Comparison of ENCODE assay signal across 12 mouse cellular contexts in the genomic region with DNA sequence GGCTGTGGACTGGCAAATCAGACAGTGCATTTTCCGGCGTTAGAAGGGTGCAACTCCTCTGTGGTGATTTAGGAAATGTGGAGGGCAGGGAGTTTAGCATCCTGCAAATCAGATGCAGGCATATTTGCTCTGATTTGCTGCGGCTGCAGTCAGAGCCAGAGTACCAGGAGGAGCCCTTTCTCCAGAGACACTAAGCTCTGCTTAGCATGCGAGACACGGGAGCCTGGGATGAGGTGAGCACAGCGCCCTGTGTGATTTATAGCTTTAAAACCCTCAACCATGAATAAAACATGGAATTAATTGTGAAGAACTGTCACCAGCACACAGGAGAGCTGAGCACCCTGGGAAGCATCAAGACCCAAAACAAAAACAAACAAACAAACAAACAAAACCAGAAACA.
DNase-seq lines count a peak whose midpoint lies in the region; ATAC-seq lines count a peak whose summit lies in the region.
"Had no signal": no experiment of that assay in that cellular context is flagged by ENCODE, and none has a peak within 500 bp of the region (broad histone marks: within the 10 kb centered on the region; RNA-seq: fewer than 3 reads in every experiment).

No protein-coding gene starts in this region.

- peaks cover 69% of the 10 kb centered on the region for H3K4me1 ChIP-seq in embryonic facial prominence, embryonic 10.5 days
- H3K4me1 ChIP-seq in forebrain, embryonic 13.5 days: peaks cover 28% of the 10 kb centered on the region
- H3K4me1 ChIP-seq in hindbrain, embryonic 16.5 days (ENCODE audit: control insufficient read depth, insufficient read depth, low read depth, low read length): peaks cover 18% of the 10 kb centered on the region
- H3K4me1 ChIP-seq in midbrain, embryonic 13.5 days (replicated peaks): peaks cover 50% of the 10 kb centered on the region
- H3K4me1 ChIP-seq: intestine, embryonic 15.5 days had no signal

- H3K27ac ChIP-seq in embryonic facial prominence, embryonic 10.5 days (replicated peaks): peak overlapping the region; percentile 55
- peak overlapping the region; percentile 44 for H3K27ac ChIP-seq in forebrain, embryonic 13.5 days
- peak overlapping the region; percentile 55 for H3K27ac ChIP-seq in hindbrain, embryonic 16.5 days (ENCODE audit: low read depth, low read length)
- H3K27ac ChIP-seq in midbrain, embryonic 13.5 days: peak overlapping the region; percentile 88
- H3K27ac ChIP-seq: intestine, embryonic 15.5 days had no signal

- DNase-seq in embryonic facial prominence, embryonic 10.5 days (ENCODE audit: low spot score): no peak
- no peak for DNase-seq in adrenal gland, adult 18-20 months (ENCODE audit: low spot score in 2 of 2)
- DNase-seq in cerebellum, postnatal 14 days: no peak
- no peak for DNase-seq in frontal cortex, adult 2 months (ENCODE audit: extremely low spot score in 1 of 2, low spot score in 1 of 2)
- DNase-seq: gastrocnemius, postnatal 36 days; kidney, postnatal 10 days; liver had no signal

- H3K27me3 ChIP-seq in embryonic facial prominence, embryonic 10.5 days (replicated peaks; ENCODE audit: low read depth, poor library complexity, severe bottlenecking): no peaks in the 10 kb centered on the region
- H3K27me3 ChIP-seq in forebrain, embryonic 13.5 days: peaks cover 8% of the 10 kb centered on the region; the same call in 1 of the 2 replicates
- no peaks in the 10 kb centered on the region; the same call in none of the 2 replicates for H3K27me3 ChIP-seq in hindbrain, embryonic 16.5 days (replicated peaks; ENCODE audit: control insufficient read depth, insufficient read depth, low read length)
- H3K27me3 ChIP-seq in midbrain, embryonic 13.5 days: peaks cover under 1% of the 10 kb centered on the region; the same call in 1 of the 2 replicates
- H3K27me3 ChIP-seq: intestine, embryonic 15.5 days had no signal

- no peaks in the 10 kb centered on the region for H3K36me3 ChIP-seq in embryonic facial prominence, embryonic 10.5 days (replicated peaks)
- no peaks in the 10 kb centered on the region for H3K36me3 ChIP-seq in forebrain, embryonic 13.5 days (ENCODE audit: poor library complexity, severe bottlenecking)
- no peaks in the 10 kb centered on the region for H3K36me3 ChIP-seq in hindbrain, embryonic 16.5 days (ENCODE audit: control insufficient read depth, insufficient read depth, low read length)
- H3K36me3 ChIP-seq in midbrain, embryonic 13.5 days: no peaks in the 10 kb centered on the region
- H3K36me3 ChIP-seq: intestine, embryonic 15.5 days had no signal

- WGBS in embryonic facial prominence, embryonic 10.5 days: 58% methylated on average over 6 of the region's 6 CpGs
- WGBS in forebrain, embryonic 13.5 days: 34% methylated on average over 6 of the region's 6 CpGs
- 13% methylated on average over 6 of the region's 6 CpGs for WGBS in hindbrain, embryonic 16.5 days
- WGBS in midbrain, embryonic 13.5 days: 18% methylated on average over 6 of the region's 6 CpGs

- H3K4me2 ChIP-seq in forebrain, embryonic 13.5 days: no peak overlapping the region
- H3K4me2 ChIP-seq in hindbrain, embryonic 16.5 days (ENCODE audit: low read length): no peak overlapping the region
- H3K4me2 ChIP-seq in midbrain, embryonic 13.5 days (replicated peaks): no peak overlapping the region
- H3K4me2 ChIP-seq: intestine, embryonic 15.5 days had no signal

- 0 out of 2 replicates have a peak, but pooled peaks have one; percentile 27 for ATAC-seq in forebrain, embryonic 13.5 days
- peak; percentile 73; the same call in 1 of the 2 replicates for ATAC-seq in hindbrain, embryonic 16.5 days
- peak; percentile 80 for ATAC-seq in midbrain, embryonic 13.5 days
- ATAC-seq in erythroblast, adult 5-6 weeks (replicated peaks; ENCODE audit: low FRiP score, poor library complexity, severe bottlenecking): no peak
- ATAC-seq: intestine, embryonic 15.5 days had no signal

- no peak overlapping the region for H3K9ac ChIP-seq in forebrain, embryonic 13.5 days
- H3K9ac ChIP-seq in hindbrain, embryonic 16.5 days (ENCODE audit: low read depth, low read length): peak overlapping the region; percentile 8; the same call in 1 of the 2 replicates
- peak overlapping the region; percentile 37; the same call in 1 of the 2 replicates for H3K9ac ChIP-seq in midbrain, embryonic 13.5 days (replicated peaks)
- H3K9ac ChIP-seq: intestine, embryonic 15.5 days had no signal

- no peak overlapping the region for H3K4me3 ChIP-seq in embryonic facial prominence, embryonic 10.5 days
- no peak overlapping the region for H3K4me3 ChIP-seq in forebrain, embryonic 13.5 days
- no peak overlapping the region for H3K4me3 ChIP-seq in hindbrain, embryonic 16.5 days (ENCODE audit: low read length)
- no peak overlapping the region for H3K4me3 ChIP-seq in midbrain, embryonic 13.5 days (replicated peaks)
- H3K4me3 ChIP-seq: intestine, embryonic 15.5 days had no signal

- no peaks in the 10 kb centered on the region for H3K9me3 ChIP-seq in embryonic facial prominence, embryonic 10.5 days
- H3K9me3 ChIP-seq in forebrain, embryonic 13.5 days (replicated peaks): no peaks in the 10 kb centered on the region
- no peaks in the 10 kb centered on the region for H3K9me3 ChIP-seq in hindbrain, embryonic 16.5 days (ENCODE audit: control insufficient read depth, low read length)
- no peaks in the 10 kb centered on the region for H3K9me3 ChIP-seq in midbrain, embryonic 13.5 days
- H3K9me3 ChIP-seq: intestine, embryonic 15.5 days had no signal
